Mouse (Mus musculus) retina, postnatal 7 days (tissue): ENCODE results near the gene Pkn3.

Source experiments
- DNase-seq: peaks from one replicate; pipeline ENCODE4 v3.0.0-alpha.2; 2012; ENCODE audit warnings: low read depth, low spot score

Gene Pkn3

GRCm38 (mm10) chr2:30063235-30063634 is 14.2 kb upstream of the Pkn3 start:
- DNase-seq: no peak

GRCm38 (mm10) chr2:30063791-30064190 is 13.7 kb upstream of the Pkn3 start:
- DNase-seq: no peak

GRCm38 (mm10) chr2:30064298-30064697 is 13.2 kb upstream of the Pkn3 start:
- no peak for DNase-seq

- DNase-seq: peak; percentile 90
These were observed 11.2 kb upstream of the Pkn3 start for GRCm38 (mm10) chr2:30066046-30066901.

- DNase-seq: peak; percentile 37
These were observed 10.2 kb upstream of the Pkn3 start for GRCm38 (mm10) chr2:30067031-30067888.

GRCm38 (mm10) chr2:30067962-30068361 is 9.5 kb upstream of the Pkn3 start:
- DNase-seq: no peak

- DNase-seq: no peak
These were observed 4.6 kb upstream of the Pkn3 start for GRCm38 (mm10) chr2:30072875-30073274.

- no peak for DNase-seq
These were observed 4.2 kb upstream of the Pkn3 start for GRCm38 (mm10) chr2:30073285-30073684.

- DNase-seq: no peak
These were observed 1.9 kb upstream of the Pkn3 start for GRCm38 (mm10) chr2:30075625-30076024.

GRCm38 (mm10) chr2:30076439-30076838 is 1.0 kb upstream of the Pkn3 start:
- DNase-seq: no peak

- no peak for DNase-seq
These were observed 525 bp upstream of the Pkn3 start for GRCm38 (mm10) chr2:30076959-30077358.

GRCm38 (mm10) chr2:30078349-30078712 is 847 bp downstream of the Pkn3 start:
- DNase-seq: no peak

- DNase-seq: no peak
These were observed 1.3 kb downstream of the Pkn3 start for GRCm38 (mm10) chr2:30078760-30079159.

- DNase-seq: no peak
These were observed 2.8 kb downstream of the Pkn3 start for GRCm38 (mm10) chr2:30080181-30080800.

- DNase-seq: no peak
These were observed 6.6 kb downstream of the Pkn3 start for GRCm38 (mm10) chr2:30084113-30084512.

GRCm38 (mm10) chr2:30084632-30085031 is 7.1 kb downstream of the Pkn3 start:
- DNase-seq: no peak

GRCm38 (mm10) chr2:30087310-30087709 is 9.8 kb downstream of the Pkn3 start:
- no peak for DNase-seq

GRCm38 (mm10) chr2:30091521-30091920 is 14.0 kb downstream of the Pkn3 start:
- no peak for DNase-seq

- DNase-seq: peak; percentile 35
These were observed 14.9 kb downstream of the Pkn3 start for GRCm38 (mm10) chr2:30092280-30092918.

GRCm38 (mm10) chr2:30093471-30094207 is 16.2 kb downstream of the Pkn3 start, which contains the start of gene Zdhhc12:
TSS of gene Zdhhc12 (minus strand) at chr2:30093648.
- DNase-seq: peak; percentile 88

GRCm38 (mm10) chr2:30094208-30094588 is 16.7 kb downstream of the Pkn3 start:
- DNase-seq: no peak
